Mouse (Mus musculus) liver, embryonic 14.5 days (tissue): ENCODE data around the gene Atp2b1.

Source experiments
- CTCF ChIP-seq: IDR thresholded peaks from 2 replicates; pipeline ENCODE4 v1.5.1; 2016; ENCODE audit warnings: antibody characterized with exemption, low read depth, control low read depth
- EP300 ChIP-seq: IDR thresholded peaks from 2 replicates; pipeline ENCODE4 v1.6.1; 2016; ENCODE audit warnings: antibody characterized with exemption, low read depth

DNA sequence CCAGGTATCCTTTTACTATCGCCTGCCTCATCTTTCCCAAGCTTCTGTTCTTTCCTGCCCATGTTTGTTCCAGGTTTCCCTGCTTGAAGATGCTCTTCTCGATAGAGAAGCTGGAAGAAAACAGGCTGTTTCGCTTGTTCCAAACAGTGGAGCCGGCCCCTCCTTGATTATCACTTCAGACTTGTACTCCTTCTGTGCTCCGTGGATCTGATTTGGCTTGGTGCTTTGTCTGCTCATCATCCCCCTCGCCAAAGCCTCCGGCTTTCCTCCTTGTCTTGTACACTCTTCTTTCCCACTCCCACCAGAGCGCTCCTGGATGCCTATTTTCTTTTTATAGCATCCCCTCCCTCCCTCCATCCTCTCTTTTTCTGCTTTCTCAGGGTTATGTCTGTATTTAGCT lies 79.0 kb downstream of the Atp2b1 start:
- TF ChIP-seq CTCF: no peak
- no peak for TF ChIP-seq EP300
